Mouse (Mus musculus) kidney, postnatal 4 days (tissue): ENCODE data around the gene Adad1.

Source experiments
- DNase-seq, 2 experiments: peaks; one replicate each; pipeline ENCODE4 v3.0.0; 2021; ENCODE audit warnings: mixed read lengths in 2 of 2

The Adad1 gene

DNA sequence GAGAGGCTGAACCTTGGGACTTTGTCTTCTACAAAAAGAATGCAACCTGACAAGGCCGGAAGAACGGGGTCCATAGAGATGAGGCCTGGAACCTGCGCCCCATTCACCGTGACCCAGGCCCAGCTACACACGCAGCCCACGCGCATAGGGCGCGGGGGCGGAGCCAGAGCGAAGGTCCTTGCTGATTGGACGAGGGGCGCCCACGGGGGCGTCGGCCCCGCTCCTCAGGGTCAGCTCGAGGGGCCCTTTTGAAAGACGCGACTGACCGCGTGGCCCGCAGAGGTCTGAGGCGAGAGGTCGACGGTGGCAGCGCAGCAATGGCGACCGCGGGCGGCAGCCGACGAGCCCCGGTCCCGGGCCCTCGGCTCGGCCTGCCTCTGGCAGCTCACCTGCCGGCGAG, at the start of gene Adad1:
TSS of gene Adad1 (plus strand) at position 122 of the 400 bp plus-strand sequence.
- peak; percentile 3 to 10 for DNase-seq

- DNase-seq = no peak
These were observed 25.3 kb upstream of the Adad1 start for GRCm38 (mm10) chr3:37037979-37038378.

GRCm38 (mm10) chr3:37039811-37040210, 23.5 kb upstream of the Adad1 start:
- DNase-seq = no peak

DNA sequence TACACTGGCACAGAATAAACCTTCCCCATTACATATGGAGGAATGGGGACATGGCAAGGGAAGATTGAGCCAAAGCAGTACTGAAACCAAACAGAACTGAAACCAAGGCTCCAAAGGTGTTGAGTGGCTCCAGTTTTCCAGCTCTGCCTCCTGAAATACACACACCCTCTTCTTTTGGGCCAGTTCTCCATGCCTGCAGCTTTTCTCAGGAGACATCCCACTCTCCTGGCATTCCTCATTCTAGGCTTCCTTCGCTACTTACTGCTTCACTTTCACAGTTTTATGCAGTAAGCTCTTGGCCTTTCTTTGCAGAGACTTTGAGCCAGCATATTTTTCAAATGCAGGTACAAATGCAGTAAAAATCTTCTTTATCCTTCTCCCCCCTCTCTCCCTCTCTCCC, 11.8 kb upstream of the Adad1 start:
- DNase-seq = no peak

DNA sequence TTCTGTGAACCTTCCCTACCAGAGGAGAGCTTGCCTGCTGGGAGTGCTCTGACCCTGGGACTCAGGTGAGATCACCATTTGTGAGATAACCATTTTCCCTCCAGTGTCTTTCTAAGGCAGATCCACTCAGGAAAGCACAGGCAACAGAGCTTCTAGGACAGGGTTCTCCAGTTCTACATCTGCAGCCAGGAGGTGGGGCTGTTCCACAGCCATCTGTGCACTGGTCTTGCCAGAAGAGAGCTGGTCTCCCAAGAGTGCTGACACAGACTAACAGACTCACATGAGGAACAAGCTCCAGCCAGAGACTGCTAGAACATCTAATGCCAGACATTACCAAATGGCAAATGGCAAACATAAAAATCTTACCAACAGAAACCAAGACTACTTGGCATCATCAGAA, 9.9 kb downstream of the Adad1 start:
- peak; percentile 68 to 76 for DNase-seq

GRCm38 (mm10) chr3:37084860-37085259, 21.5 kb downstream of the Adad1 start:
- no peak for DNase-seq

GRCm38 (mm10) chr3:37090721-37091120, 27.4 kb downstream of the Adad1 start:
- DNase-seq = no peak

DNA sequence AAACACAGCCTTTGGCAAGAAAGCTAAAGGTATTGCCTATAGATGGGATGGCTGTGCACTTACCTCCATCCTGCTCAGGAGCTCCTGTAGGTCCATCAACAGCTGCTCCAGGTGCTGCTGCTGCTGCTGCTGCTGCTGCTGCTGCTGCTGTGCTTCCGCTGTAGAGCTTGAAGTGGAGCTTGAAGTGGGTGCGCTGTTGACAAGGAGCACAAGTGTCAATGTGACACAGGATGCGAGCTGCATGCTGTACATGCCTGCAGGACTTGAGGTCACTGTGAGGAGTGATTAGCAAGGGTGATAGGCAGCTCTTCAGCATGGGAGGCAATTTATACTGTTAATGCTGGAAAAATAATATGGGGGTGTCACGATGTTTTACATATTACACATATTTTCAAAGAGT, 62.3 kb downstream of the Adad1 start, which contains the start of gene Il2:
TSS of gene Il2 (minus strand) at position 305 of the 400 bp plus-strand sequence.
- no peak for DNase-seq

GRCm38 (mm10) chr3:37126162-37126561, 62.8 kb downstream of the Adad1 start:
- DNase-seq = no peak

DNA sequence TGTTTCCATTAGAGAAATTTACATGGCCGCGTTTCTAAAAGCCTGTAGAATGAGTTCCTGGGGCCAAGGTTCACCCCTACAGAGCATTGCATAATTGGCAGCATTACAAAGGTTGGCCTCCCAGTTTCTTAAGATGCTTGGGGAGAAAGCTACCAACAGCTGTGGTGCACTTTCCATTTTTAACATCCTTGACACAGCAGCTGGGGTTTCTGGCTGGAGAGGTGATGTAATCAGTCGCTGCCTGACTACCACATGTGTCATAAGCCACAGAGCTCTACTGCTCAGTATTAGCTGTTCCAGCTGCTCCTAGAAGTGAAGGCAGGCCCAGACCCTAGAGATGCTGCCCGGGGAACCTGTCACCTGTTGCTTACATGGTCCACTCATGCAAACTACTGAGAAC, 64.9 kb downstream of the Adad1 start:
- peak; percentile 28 to 45 for DNase-seq

- peak in 1 of 2 experiments; percentile 14 for DNase-seq
These were observed 65.7 kb downstream of the Adad1 start for GRCm38 (mm10) chr3:37129063-37129462.

GRCm38 (mm10) chr3:37137231-37137630, 73.9 kb downstream of the Adad1 start:
- peak in 1 of 2 experiments; percentile 23 for DNase-seq

- DNase-seq = no peak
These were observed 75.9 kb downstream of the Adad1 start for GRCm38 (mm10) chr3:37139192-37139591.

GRCm38 (mm10) chr3:37140168-37140906, 77.0 kb downstream of the Adad1 start:
- no peak for DNase-seq

GRCm38 (mm10) chr3:37141827-37142226, 78.5 kb downstream of the Adad1 start:
- no peak for DNase-seq

DNA sequence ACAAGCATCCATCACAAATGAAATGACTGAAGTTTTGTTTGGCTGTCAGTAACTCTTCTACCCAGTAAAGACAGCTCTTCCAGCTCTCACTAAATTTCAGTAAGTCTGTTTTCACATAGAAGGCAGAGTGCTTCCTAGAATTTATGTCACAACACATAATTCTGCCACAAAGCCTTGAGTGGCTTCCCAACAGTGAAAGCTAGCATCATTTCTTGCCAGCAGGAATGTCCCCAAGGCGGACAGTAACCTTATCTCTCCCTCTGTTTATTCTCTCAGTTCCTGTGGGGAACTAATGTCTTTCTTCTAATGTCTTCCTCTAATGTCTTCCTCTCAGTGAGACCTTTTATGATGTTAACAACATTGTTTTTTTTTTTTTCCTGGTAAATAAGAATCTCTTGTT, 81.7 kb downstream of the Adad1 start:
- DNase-seq = no peak

DNA sequence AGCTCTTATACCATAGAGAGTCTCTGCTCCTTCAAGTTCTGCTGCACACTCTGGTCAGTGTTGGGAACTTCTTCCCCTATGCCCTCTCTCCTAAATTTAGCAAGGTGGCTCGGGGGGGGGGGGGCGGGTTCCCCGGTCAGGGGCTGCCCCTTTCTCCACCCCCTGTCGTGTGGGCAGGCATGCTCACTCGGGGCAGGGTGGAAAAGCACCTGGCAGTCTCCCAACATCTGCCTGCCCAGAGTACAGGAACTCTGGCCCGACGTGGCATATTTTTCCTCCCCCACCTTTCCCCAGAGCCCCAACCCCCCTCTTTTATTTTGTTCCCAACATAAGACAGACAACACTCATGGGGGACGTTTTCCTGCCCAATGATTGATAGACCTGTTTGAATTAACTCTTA, 83.1 kb downstream of the Adad1 start:
- DNase-seq = peak; percentile 39 to 54

GRCm38 (mm10) chr3:37146810-37147209, 83.5 kb downstream of the Adad1 start:
- no peak for DNase-seq

DNA sequence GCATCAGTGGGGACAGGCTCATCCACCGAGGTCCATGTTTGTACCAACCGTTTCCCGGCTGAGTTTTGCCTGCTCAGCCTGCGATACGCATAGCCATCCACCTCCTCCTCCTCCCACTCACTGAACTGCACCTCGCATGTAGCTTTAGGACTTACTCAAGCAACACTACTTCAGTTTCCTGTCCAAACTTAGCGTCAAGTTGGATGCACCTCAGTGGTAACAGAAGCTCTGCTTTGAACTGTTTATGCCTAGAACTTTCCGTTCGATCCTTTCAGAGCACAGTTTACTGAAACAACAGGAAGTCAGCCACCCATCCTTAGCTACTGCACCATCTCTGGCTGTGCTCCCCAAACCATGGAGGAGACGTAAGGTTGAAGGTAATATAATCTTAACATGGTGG, 88.9 kb downstream of the Adad1 start:
- DNase-seq = peak in 1 of 2 experiments; percentile 21

GRCm38 (mm10) chr3:37153004-37153403, 89.7 kb downstream of the Adad1 start:
- DNase-seq = no peak

DNA sequence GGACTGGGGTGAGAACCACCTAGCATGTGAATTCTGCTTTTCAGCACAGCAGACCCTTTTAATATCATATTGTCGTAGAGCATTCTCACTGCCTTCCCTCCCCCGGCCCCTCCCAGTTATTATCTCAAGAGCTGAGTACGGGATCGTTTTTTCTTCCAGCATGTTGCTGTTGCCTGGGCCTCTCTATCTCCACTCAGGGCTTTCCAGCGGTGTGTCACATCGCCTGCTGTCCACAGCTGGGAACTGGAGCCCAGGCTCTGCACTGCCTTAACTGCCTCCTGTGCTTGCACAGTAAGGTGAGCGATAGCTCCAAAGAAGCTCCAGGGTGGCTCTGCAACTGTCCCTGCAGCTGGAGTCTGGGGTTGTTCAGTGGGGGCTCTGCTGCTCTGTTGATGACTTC, 91.1 kb downstream of the Adad1 start:
- DNase-seq = no peak

DNA sequence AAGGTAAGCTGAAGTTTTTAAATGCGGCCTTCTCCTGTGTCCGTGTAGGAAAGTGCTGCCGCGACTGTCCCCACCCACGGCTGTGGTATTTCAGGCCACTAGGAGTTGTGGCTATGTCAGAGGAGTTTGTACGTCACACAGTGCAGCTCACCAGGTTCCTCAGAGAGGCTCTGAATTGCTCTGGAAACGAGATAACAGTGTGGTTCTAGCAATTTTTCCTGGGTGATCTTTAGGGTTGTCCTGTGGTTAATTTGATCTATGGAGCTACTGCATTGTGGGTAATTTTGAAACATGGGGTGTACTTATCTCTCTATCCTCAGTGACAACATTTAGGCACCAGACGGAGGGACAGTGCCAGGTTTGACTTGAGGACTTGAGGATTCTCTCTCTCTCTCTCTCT, 93.8 kb downstream of the Adad1 start:
- no peak for DNase-seq

DNA sequence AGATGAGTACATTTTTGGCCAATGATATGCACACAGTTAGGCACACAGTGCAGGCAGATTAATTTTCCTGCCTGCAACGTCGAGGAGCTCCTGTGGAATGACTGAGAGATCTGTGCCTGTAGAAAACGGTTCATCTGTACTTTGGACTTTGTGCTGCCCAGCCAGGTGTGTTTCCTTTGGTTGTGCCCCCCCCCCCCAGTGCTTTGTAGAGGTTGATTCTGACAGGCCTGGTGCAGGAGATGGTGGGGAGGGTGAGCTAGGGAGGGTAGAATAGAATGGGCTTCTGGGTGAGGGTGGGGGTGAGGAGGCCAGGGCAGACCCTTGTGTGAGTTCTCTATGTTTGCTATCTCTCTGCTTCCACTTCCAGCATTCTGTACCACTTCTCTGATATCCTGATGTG, 94.9 kb downstream of the Adad1 start:
- no peak for DNase-seq

- no peak for DNase-seq
These were observed 97.8 kb downstream of the Adad1 start for GRCm38 (mm10) chr3:37161096-37161495.

- DNase-seq = no peak
These were observed 106.0 kb downstream of the Adad1 start for GRCm38 (mm10) chr3:37169283-37169682.
